Comparison of ENCODE assay signal across 8 mouse cellular contexts in the genomic region with DNA sequence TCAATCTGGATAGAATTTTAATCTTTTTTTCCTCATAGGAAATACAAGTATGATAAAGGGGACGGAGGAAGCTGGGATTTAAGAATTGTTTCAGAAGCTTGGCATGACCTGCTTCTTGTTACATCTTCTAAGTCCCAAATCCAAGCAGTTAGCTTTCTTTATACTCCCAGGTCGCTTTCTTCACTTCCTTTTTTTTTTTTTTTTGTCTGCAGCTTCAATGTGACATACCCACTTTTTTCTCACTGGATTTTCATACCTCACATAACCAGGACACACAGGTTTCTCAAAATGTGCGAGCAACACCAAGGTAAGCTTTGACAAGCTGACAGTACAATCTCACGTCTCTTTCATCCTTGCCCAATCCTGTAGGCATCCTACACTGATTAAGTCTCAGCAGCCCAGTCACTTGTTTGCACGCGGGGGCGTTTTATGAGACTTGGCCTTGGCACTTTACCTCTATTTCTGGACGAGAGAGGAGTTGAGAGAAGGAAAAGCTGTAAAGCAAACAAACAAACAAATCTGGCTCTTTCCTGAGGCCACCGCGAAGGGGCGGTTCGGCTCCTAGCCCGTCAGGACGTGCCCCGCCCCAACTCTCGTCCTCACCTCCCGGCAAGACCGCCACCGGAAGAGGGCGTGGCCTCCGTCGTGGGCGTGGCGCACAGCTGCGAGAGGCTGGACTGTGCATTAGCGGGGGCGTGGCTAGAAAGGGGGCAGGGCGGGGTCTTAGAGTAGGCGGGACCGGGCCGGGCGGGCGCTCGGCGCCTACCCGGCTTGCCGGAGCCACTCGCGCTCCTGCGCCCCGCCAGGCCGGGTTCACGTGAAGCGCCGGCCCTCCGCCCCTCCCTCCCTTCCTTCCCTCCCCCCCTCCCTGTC. TPM values are rescaled to one million over a fixed set of nuclear protein-coding genes. Genes with fewer than 3 reads are reported as not detected.
A peak's percentile ranks its signal among the peaks of the same experiment; 100 is the strongest.
DNase-seq lines count a peak whose midpoint lies in the region; ATAC-seq lines count a peak whose summit lies in the region.

A gene (plus strand): TSS at position 825 of the 873 bp plus-strand sequence.

- peak within 1 kb of the TSS; percentile 94 for H3K27ac ChIP-seq in heart, embryonic 10.5 days
- peak within 1 kb of the TSS; percentile 83 for H3K27ac ChIP-seq in kidney, embryonic 15.5 days

- peak within 1 kb of the TSS; percentile 92 for H3K4me3 ChIP-seq in heart, embryonic 10.5 days
- H3K4me3 ChIP-seq in kidney, embryonic 15.5 days (replicated peaks), result peak within 1 kb of the TSS; percentile 93

- H3K9me3 ChIP-seq in heart, embryonic 10.5 days, result no peaks in the 10 kb centered on the region
- no peaks in the 10 kb centered on the region for H3K9me3 ChIP-seq in kidney, embryonic 15.5 days (replicated peaks)

- peaks cover 4% of the 10 kb centered on the region; the same call in 1 of the 2 replicates for H3K4me1 ChIP-seq in heart, embryonic 10.5 days
- H3K4me1 ChIP-seq in kidney, embryonic 15.5 days, result peaks cover 21% of the 10 kb centered on the region

- peak; percentile 99 to 100 for DNase-seq in B cell, adult 2 months
- DNase-seq in brain, adult 2 months (ENCODE audit: low read depth, low spot score), result peak; percentile 99
- DNase-seq in heart, embryonic 10.5 days (ENCODE audit: low spot score), result peak; percentile 99
- peak; percentile 100 for DNase-seq in liver
- peak; percentile 99 to 100 for DNase-seq in spleen, postnatal 4 days (ENCODE audit: low spot score in 2 of 2)

- peak within 1 kb of the TSS; percentile 65 for H3K4me2 ChIP-seq in kidney, embryonic 15.5 days

- 2% methylated on average over 46 of the region's 46 CpGs for WGBS in heart, embryonic 10.5 days
- WGBS in kidney, embryonic 15.5 days, result 3% methylated on average over 43 of the region's 46 CpGs

- no peaks in the 10 kb centered on the region for H3K36me3 ChIP-seq in heart, embryonic 10.5 days
- H3K36me3 ChIP-seq in kidney, embryonic 15.5 days, result no peaks in the 10 kb centered on the region; the same call in 1 of the 2 replicates

- peak within 1 kb of the TSS; percentile 80 for H3K9ac ChIP-seq in kidney, embryonic 15.5 days

- peak; percentile 98 for ATAC-seq in erythroblast, adult 5-6 weeks (replicated peaks; ENCODE audit: low FRiP score, poor library complexity, severe bottlenecking)
- ATAC-seq in kidney, embryonic 15.5 days (replicated peaks; ENCODE audit: low FRiP score), result peak; percentile 100
- ATAC-seq in monocyte, adult 5-6 weeks (replicated peaks; ENCODE audit: insufficient number of reproducible peaks, low FRiP score, low TSS enrichment, poor library complexity, severe bottlenecking), result peak; percentile 95

- H3K27me3 ChIP-seq in heart, embryonic 10.5 days (ENCODE audit: insufficient read depth, poor library complexity, severe bottlenecking), result no peaks in the 10 kb centered on the region
- no peaks in the 10 kb centered on the region for H3K27me3 ChIP-seq in kidney, embryonic 15.5 days

RNA-seq across cellular contexts. Expression of the gene that starts here (rescaled TPM):
- 3.8 and 7.5 TPM in 2 replicates for total RNA-seq in erythroblast, adult 5-6 weeks (2015; ENCODE audit: low replicate concordance)
- total RNA-seq in erythroblast, adult 5-6 weeks (2017; ENCODE audit: low replicate concordance), result 2.1 and 3.2 TPM in 2 replicates
- 6.5 and 7.4 TPM in 2 replicates for polyA plus RNA-seq in heart, embryonic 10.5 days (2016; fragmentation: Nextera tagmentation; extraction: Ambion mirVana)
- 18.5 and 19.4 TPM in 2 replicates for polyA plus RNA-seq in kidney, embryonic 15.5 days (2015; fragmentation: Nextera tagmentation; extraction: Ambion mirVana)
- total RNA-seq in monocyte, adult 5-6 weeks (2017), result 45.5 to 56.9 TPM (median 56.0 TPM) in 3 replicates

Comparison
In these comparisons a context has a peak if more than half of its experiments do, and no peak if none do; other contexts are left out.
1. Peak in every context shown above with its lines: DNase-seq, ATAC-seq, H3K4me3 ChIP-seq and H3K27ac ChIP-seq.